Mouse (Mus musculus): ENCODE results near the gene Metap1d.

DNA sequence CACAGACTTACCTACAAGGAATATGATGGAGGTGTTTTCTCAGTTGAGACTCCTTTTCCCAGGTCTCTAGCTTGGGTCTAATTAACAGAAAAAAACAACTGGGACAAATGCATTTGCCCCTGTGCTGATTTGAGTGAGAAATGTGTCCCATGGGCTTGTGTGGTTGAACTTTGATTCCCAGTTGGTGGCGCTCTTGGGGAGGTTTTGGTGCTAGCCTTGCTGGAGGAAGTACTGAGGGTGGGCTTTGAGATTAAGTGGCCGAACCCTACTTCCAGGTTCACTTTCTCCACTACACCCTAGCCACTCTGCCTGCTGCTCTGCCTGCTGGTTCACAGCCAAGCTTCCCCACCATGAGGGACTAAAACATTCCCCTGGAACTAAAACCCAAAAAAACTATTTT, 3.5 kb upstream of the Metap1d start:
- no peak for TF ChIP-seq POLR2A (IDR thresholded peaks at IDR 0.05; ENCODE audit: extremely low read depth, insufficient read depth, low read length)
- peak; percentile 39 for TF ChIP-seq CTCF (IDR thresholded peaks at IDR 0.05; ENCODE audit: low read depth, low read length)

Measured in liver, adult 2 months (tissue).